15 mouse cellular contexts compared by ENCODE assay signal in the genomic region with DNA sequence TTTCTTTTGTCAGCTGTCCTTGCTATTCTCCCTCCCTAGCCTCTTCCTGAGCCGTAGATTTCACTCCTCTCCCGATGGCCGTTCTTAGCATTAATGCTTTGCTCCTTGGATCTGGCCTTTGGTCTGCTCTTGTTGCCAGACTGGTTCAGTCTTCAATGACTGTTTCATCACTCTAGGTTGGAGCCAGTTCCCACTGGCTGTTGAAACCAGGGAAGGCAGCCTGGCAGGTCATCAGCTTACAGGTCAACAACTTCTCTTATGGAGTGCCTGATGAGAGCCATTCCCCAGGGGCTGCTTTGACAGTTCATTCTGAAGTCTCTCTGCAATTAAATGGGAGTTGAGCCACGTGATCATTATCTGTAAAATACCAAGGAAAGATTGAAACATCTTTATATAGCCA.
"Had no signal": no experiment of that assay in that cellular context is flagged by ENCODE, and none has a peak within 500 bp of the region (broad histone marks: within the 10 kb centered on the region; RNA-seq: fewer than 3 reads in every experiment).

No protein-coding gene starts in this region.

- H3K9me3 ChIP-seq: intestine, embryonic 15.5 days; limb, embryonic 10.5 days; liver, embryonic 12.5 days; megakaryocyte, embryonic 14.5 days; midbrain, embryonic 15.5 days; neural tube, embryonic 12.5 days had no signal

- H3K27me3 ChIP-seq: intestine, embryonic 15.5 days; liver, embryonic 12.5 days; megakaryocyte, embryonic 14.5 days; midbrain, embryonic 15.5 days; neural tube, embryonic 12.5 days had no signal

- DNase-seq: kidney, adult 18-20 months; kidney, postnatal 10 days; kidney, postnatal 4 days; right cerebral cortex, postnatal 14 days; thymus, postnatal 4 days had no signal

- H3K4me2 ChIP-seq: intestine, embryonic 15.5 days; liver, embryonic 12.5 days; midbrain, embryonic 11.5 days; midbrain, embryonic 15.5 days; neural tube, embryonic 12.5 days had no signal

- H3K4me1 ChIP-seq: intestine, embryonic 15.5 days; limb, embryonic 10.5 days; liver, embryonic 12.5 days; megakaryocyte, embryonic 14.5 days; midbrain, embryonic 15.5 days; neural tube, embryonic 12.5 days had no signal

- ATAC-seq: intestine, embryonic 15.5 days; liver, embryonic 12.5 days; midbrain, embryonic 15.5 days had no signal

- H3K36me3 ChIP-seq: intestine, embryonic 15.5 days; midbrain, embryonic 15.5 days; neural tube, embryonic 12.5 days had no signal

- H3K4me3 ChIP-seq: intestine, embryonic 15.5 days; layer of hippocampus, adult 2 months; limb, embryonic 10.5 days; liver, embryonic 12.5 days; megakaryocyte, embryonic 14.5 days; midbrain, embryonic 15.5 days; neural tube, embryonic 12.5 days had no signal

- H3K9ac ChIP-seq: intestine, embryonic 15.5 days; liver, embryonic 12.5 days; midbrain, embryonic 15.5 days; neural tube, embryonic 12.5 days had no signal

- H3K27ac ChIP-seq: intestine, embryonic 15.5 days; layer of hippocampus, adult 2 months; limb, embryonic 10.5 days; liver, embryonic 12.5 days; macrophage; midbrain, embryonic 15.5 days; neural tube, embryonic 12.5 days; stomach, postnatal 0 days had no signal
